Mouse (Mus musculus) Muller cell, postnatal 12 days (primary cell): ENCODE data around the gene Ckmt1.

Source experiments
- DNase-seq: peaks from one replicate; pipeline ENCODE4 v3.0.0-alpha.2; 2015; ENCODE audit errors: inconsistent ontology term

Gene Ckmt1

GRCm38 (mm10) chr2:121412843-121413386, 55.4 kb downstream of the Ckmt1 start:
- DNase-seq = no peak
